Mouse (Mus musculus) cortical plate, adult 2 months (tissue): ENCODE data around the gene Atp6v0d1.

Source experiments
- CTCF ChIP-seq: fragments of 200-500 bp; IDR thresholded peaks from 2 replicates; pipeline ENCODE4 v1.5.1; 2011; ENCODE audit warnings: mild to moderate bottlenecking, control low read depth, low read length; ENCODE audit not compliant: insufficient read depth; ENCODE audit errors: extremely low read depth
- POLR2A ChIP-seq: fragments of 200-500 bp; IDR thresholded peaks from 2 replicates; pipeline ENCODE4 v1.6.1; 2011; ENCODE audit warnings: mild to moderate bottlenecking, low read length, control low read depth; ENCODE audit not compliant: insufficient read depth; ENCODE audit errors: extremely low read depth

DNA sequence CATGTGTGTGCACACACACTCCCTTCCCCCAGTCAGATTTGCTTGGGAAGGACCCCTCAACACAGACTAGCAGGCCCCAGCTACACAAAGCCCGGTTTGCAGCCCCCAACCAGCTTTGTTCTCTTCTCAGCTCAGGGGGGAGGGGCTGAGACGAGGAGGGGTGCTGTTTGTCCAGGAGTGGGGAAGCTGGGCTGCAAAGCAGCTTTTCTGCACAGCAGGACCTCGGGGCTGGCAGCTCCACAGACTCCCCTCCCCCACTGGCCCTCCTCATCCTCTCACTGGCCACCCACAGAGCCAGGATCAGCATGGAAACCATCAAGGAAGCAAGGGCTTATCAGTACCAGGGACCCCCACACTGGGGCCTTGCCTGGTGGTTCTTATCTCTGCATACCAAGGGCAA, 44.8 kb downstream of the Atp6v0d1 start:
- no peak for TF ChIP-seq CTCF
- no peak for TF ChIP-seq POLR2A
